Mouse (Mus musculus) spleen, adult 2 months (tissue): ENCODE data around the gene Rrp36. TPM values are rescaled to one million over a fixed set of nuclear protein-coding genes. Genes with fewer than 3 reads are reported as not detected.

Experiments used
- DNase-seq, 2 experiments: peaks; one replicate each; pipeline versions ENCODE4 v3.0.0 to v3.0.0-alpha.2; 2012 to 2021; ENCODE audit warnings: low spot score in 2 of 2, low read depth in 1 of 2
- H3K27ac ChIP-seq: fragments of 200-500 bp; 2 replicates; pipeline ENCODE4 v1.5.1; 2012; ENCODE audit warnings: low read length, inconsistent platforms; ENCODE audit not compliant: insufficient read depth
- H3K27me3 ChIP-seq: fragments of 200-500 bp; 2 replicates; pipeline ENCODE4 v1.6.1; 2012; ENCODE audit warnings: mild to moderate bottlenecking, moderate library complexity, low read length, inconsistent platforms; ENCODE audit not compliant: control insufficient read depth, insufficient read depth
- H3K36me3 ChIP-seq: fragments of 200-500 bp; 2 replicates; pipeline ENCODE4 v1.6.1; 2012; ENCODE audit warnings: mild to moderate bottlenecking, low read length, inconsistent platforms; ENCODE audit not compliant: control insufficient read depth, insufficient read depth
- H3K4me1 ChIP-seq: fragments of 200-500 bp; 2 replicates; pipeline ENCODE4 v1.6.1; 2011; ENCODE audit warnings: inconsistent platforms; ENCODE audit not compliant: control insufficient read depth, insufficient read depth, insufficient read length
- H3K4me3 ChIP-seq: fragments of 200-500 bp; 2 replicates; pipeline ENCODE4 v1.5.1; 2011; ENCODE audit warnings: mild to moderate bottlenecking, inconsistent platforms; ENCODE audit not compliant: insufficient read depth, insufficient read length; ENCODE audit errors: extremely low read depth
- CTCF ChIP-seq: fragments of 200-500 bp; IDR thresholded peaks from 2 replicates; pipeline ENCODE4 v1.5.1; 2011; ENCODE audit warnings: mild to moderate bottlenecking, inconsistent platforms; ENCODE audit not compliant: insufficient read depth, insufficient read length, insufficient replicate concordance; ENCODE audit errors: extremely low read depth
- POLR2A ChIP-seq: fragments of 200-500 bp; IDR thresholded peaks from 2 replicates; pipeline ENCODE4 v1.6.1; 2011; ENCODE audit warnings: low read depth, low read length, inconsistent platforms
- WGBS: fragments of 180-500 bp; shearing (Covaris S2); methylation state at CpG from one replicate; pipeline ENCODE4 v1.1.7; 2018; 5-methylcytosine and 5-hydroxymethylcytosine counted together
- polyA plus RNA-seq: library from polyadenylated mRNA; depleted of rRNA; stranded (reverse); fragments of >200 nt; gene quantifications from 2 replicates; pipeline ENCODE4 v1.2.3, GENCODE M21; 2012

Rrp36 gene
- polyA plus RNA-seq, 1 experiment: 25.8 TPM

GRCm38 (mm10) chr17:46656054-46656453 is 18.1 kb downstream of the Rrp36 start:
- no peaks in the 10 kb centered on the region for H3K36me3 ChIP-seq
- DNase-seq: no peak
- WGBS: 86% methylated on average over 6 of the region's 6 CpGs
- peaks cover 4% of the 10 kb centered on the region; the same call in 1 of the 2 replicates for H3K4me1 ChIP-seq
- H3K27ac ChIP-seq: no peak overlapping the region
- H3K27me3 ChIP-seq: no peaks in the 10 kb centered on the region
- H3K4me3 ChIP-seq: no peak overlapping the region
- no peak for TF ChIP-seq CTCF
- no peak for TF ChIP-seq POLR2A

GRCm38 (mm10) chr17:46651755-46652547 is 22.2 kb downstream of the Rrp36 start:
- 84% methylated on average over 20 of the region's 20 CpGs for WGBS
- H3K4me3 ChIP-seq: no peak overlapping the region
- TF ChIP-seq CTCF: no peak
- TF ChIP-seq POLR2A: no peak
- H3K27me3 ChIP-seq: no peaks in the 10 kb centered on the region
- no peak for DNase-seq
- H3K27ac ChIP-seq: no peak overlapping the region; the same call in 1 of the 2 replicates
- H3K4me1 ChIP-seq: peaks cover 14% of the 10 kb centered on the region; the same call in 1 of the 2 replicates
- peaks cover 2% of the 10 kb centered on the region; the same call in 1 of the 2 replicates for H3K36me3 ChIP-seq

DNA sequence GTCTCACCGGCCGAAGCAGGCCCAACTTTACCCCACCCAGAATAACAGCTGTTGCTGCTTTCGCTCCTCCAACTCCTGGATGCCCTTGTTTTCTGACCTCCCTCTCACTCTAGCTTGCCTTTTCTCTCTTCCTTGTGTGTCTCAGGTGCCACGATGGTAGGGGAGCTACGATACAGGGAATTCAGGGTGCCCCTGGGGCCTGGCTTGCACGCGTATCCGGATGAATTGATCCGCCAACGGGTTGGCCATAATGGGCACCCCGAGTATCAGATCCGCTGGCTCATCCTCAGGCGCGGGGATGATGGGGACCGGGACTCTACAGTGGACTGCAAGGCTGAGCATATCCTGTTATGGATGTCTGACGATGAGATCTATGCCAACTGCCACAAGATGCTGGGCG is 22.9 kb downstream of the Rrp36 start:
- no peak for TF ChIP-seq POLR2A
- no peak for TF ChIP-seq CTCF
- Histone ChIP-seq H3K4me1 (peaks cover 14% of the 10 kb centered on the region; the same call in 1 of the 2 replicates), H3K4me3 (no peak overlapping the region), H3K27me3 (no peaks in the 10 kb centered on the region), H3K27ac (peak overlapping the region; percentile 17; the same call in 1 of the 2 replicates), H3K36me3 (peaks cover 2% of the 10 kb centered on the region; the same call in 1 of the 2 replicates)
- DNase-seq: no peak
- 69% methylated on average over 17 of the region's 17 CpGs for WGBS

DNA sequence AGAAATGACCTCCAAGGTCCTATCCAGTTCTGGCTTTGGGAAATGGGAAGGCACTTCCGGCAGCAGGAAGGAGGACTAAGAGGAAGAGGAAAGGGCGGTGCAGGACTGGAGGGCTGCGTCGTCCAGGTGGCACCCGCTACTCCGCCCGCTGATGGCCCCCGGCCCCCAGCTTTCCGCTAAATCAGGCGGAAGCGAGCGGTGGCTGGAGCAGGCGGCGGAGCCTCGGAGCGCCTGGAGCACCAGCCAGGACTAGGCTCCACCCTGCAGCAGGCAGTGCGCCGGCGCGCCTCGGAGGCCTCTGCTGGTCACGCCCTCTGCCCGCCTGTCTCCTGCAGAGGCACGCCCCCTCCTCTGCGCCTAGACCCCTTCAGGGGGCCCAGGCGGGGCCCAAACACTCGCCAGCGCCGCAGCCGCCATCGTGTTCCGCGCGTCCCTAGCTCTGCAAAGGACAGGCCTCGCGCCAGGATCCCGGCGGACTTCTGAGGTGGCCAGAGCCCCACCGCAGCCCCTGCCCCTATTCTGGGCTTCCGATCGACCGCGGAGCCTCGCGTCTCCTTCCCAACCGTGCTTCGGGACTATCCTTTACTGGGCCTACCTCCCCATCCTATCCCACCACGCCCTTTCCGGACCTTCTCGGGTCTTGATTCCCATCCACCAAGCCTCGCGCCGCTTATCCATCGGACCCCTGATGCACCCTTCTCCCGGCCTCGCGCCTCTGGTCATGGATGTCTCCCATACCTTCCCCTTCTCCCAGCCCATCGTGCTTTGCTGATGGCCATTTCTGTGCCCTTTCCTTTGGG is 23.7 kb downstream of the Rrp36 start, which contains the start of gene Cul7:
Gene Cul7 (plus strand): TSS at position 106 of the 800 bp plus-strand sequence.
- peaks cover 14% of the 10 kb centered on the region; the same call in 1 of the 2 replicates for H3K4me1 ChIP-seq

GRCm38 (mm10) chr17:46649811-46650210 is 24.3 kb downstream of the Rrp36 start:
- no peak for DNase-seq
- peak overlapping the region; percentile 60 for H3K27ac ChIP-seq
- H3K4me1 ChIP-seq: peaks cover 17% of the 10 kb centered on the region; the same call in 1 of the 2 replicates
- H3K27me3 ChIP-seq: no peaks in the 10 kb centered on the region
- H3K36me3 ChIP-seq: peaks cover 2% of the 10 kb centered on the region; the same call in 1 of the 2 replicates
- TF ChIP-seq POLR2A (no peak), CTCF (no peak)
- peak overlapping the region; percentile 55; the same call in 1 of the 2 replicates for H3K4me3 ChIP-seq
- 53% methylated on average over 15 of the region's 15 CpGs for WGBS

More for the DNA sequence above, 23.7 kb downstream of the Rrp36 start, which contains the start of gene Cul7:
- peak; percentile 35 to 77 for DNase-seq
- no peak for TF ChIP-seq CTCF
- no peak; the same call in 1 of the 2 replicates for TF ChIP-seq POLR2A
- Histone ChIP-seq H3K36me3 (peaks cover 2% of the 10 kb centered on the region; the same call in 1 of the 2 replicates), H3K27me3 (no peaks in the 10 kb centered on the region), H3K27ac (peak within 1 kb of the TSS; percentile 60), H3K4me3 (peak within 1 kb of the TSS; percentile 55)
- under 1% methylated on average over 57 of the region's 58 CpGs for WGBS

- TF ChIP-seq CTCF (no peak), POLR2A (no peak)
- peaks cover 2% of the 10 kb centered on the region; the same call in 1 of the 2 replicates for H3K36me3 ChIP-seq
Observed at GRCm38 (mm10) chr17:46648436-46648835, 25.7 kb downstream of the Rrp36 start.

More at GRCm38 (mm10) chr17:46648436-46648835, 25.7 kb downstream of the Rrp36 start:
- H3K4me1 ChIP-seq: peaks cover 17% of the 10 kb centered on the region; the same call in 1 of the 2 replicates
- no peak for DNase-seq
- no peak overlapping the region for H3K4me3 ChIP-seq
- H3K27me3 ChIP-seq: no peaks in the 10 kb centered on the region
- 96% methylated on average over 9 of the region's 9 CpGs for WGBS
- H3K27ac ChIP-seq: no peak overlapping the region
